Mouse (Mus musculus) adrenal gland (tissue): ENCODE data around the gene Ap2m1.

Experiments used
- intact Hi-C: fragments of 180-260 bp; cut with DNase I; formaldehyde crosslinking; loops from one replicate; pipeline ENCODE4 v1.15.1; 2025

Gene Ap2m1

GRCm38 (mm10) chr16:20523886-20524285 is 11.4 kb upstream of the Ap2m1 start:
- intact Hi-C loops: no loop called here

GRCm38 (mm10) chr16:20528779-20529178 is 6.5 kb upstream of the Ap2m1 start:
- intact Hi-C loops: no loop called here

- intact Hi-C loops: no loop called here
Observed at GRCm38 (mm10) chr16:20529375-20529774, 5.9 kb upstream of the Ap2m1 start.

GRCm38 (mm10) chr16:20530941-20531340 is 4.3 kb upstream of the Ap2m1 start:
- intact Hi-C loops: loop anchor here (10.0 kb wide), 1 partner anchor 144 kb away; no protein-coding TSS in a partner anchor

- intact Hi-C loops: loop anchor here (5.0 to 10.0 kb wide), 3 partner anchors 37 to 140 kb away; partner anchors contain the start of genes Alg3, Eef1akmt4, Eif2b5 and Gm49333
Observed at GRCm38 (mm10) chr16:20534617-20535295, 522 bp upstream of the Ap2m1 start.

- intact Hi-C loops: loop anchor here (5.0 to 10.0 kb wide), 3 partner anchors 39 to 139 kb away; partner anchors contain the start of genes Alg3, Eef1akmt4, Eif2b5 and Gm49333
Observed at GRCm38 (mm10) chr16:20536081-20536665, 895 bp downstream of the Ap2m1 start.

- intact Hi-C loops: loop anchor here (5.0 to 10.0 kb wide), 3 partner anchors 40 to 138 kb away; partner anchors contain the start of genes Alg3, Eef1akmt4, Eif2b5 and Gm49333
Observed at GRCm38 (mm10) chr16:20537071-20537471, 1.8 kb downstream of the Ap2m1 start.

GRCm38 (mm10) chr16:20537601-20538320 is 2.5 kb downstream of the Ap2m1 start:
- intact Hi-C loops: loop anchor here (5.0 to 10.0 kb wide), 3 partner anchors 40 to 137 kb away; partner anchors contain the start of genes Alg3, Eef1akmt4, Eif2b5 and Gm49333

GRCm38 (mm10) chr16:20539649-20540048 is 4.4 kb downstream of the Ap2m1 start:
- intact Hi-C loops: loop anchor here (5.0 to 10.0 kb wide), 3 partner anchors 42 to 135 kb away; partner anchors contain the start of genes Alg3, Eef1akmt4, Eif2b5 and Gm49333

GRCm38 (mm10) chr16:20540438-20540837 is 5.2 kb downstream of the Ap2m1 start:
- intact Hi-C loops: no loop called here

- intact Hi-C loops: no loop called here
Observed at GRCm38 (mm10) chr16:20545696-20546095, 10.4 kb downstream of the Ap2m1 start.

GRCm38 (mm10) chr16:20547423-20547822 is 12.1 kb downstream of the Ap2m1 start:
- intact Hi-C loops: no loop called here

GRCm38 (mm10) chr16:20548096-20548948 is 13.0 kb downstream of the Ap2m1 start, which contains the start of gene Abcf3:
Gene Abcf3 (plus strand): TSS chr16:20548577.
- intact Hi-C loops: no loop called here

- intact Hi-C loops: no loop called here
Observed at GRCm38 (mm10) chr16:20549161-20549560, 13.9 kb downstream of the Ap2m1 start.

GRCm38 (mm10) chr16:20551691-20552090 is 16.4 kb downstream of the Ap2m1 start:
- intact Hi-C loops: no loop called here

- intact Hi-C loops: no loop called here
Observed at GRCm38 (mm10) chr16:20552594-20552993, 17.3 kb downstream of the Ap2m1 start.

- intact Hi-C loops: no loop called here
Observed at GRCm38 (mm10) chr16:20555000-20555399, 19.7 kb downstream of the Ap2m1 start.

- intact Hi-C loops: no loop called here
Observed at GRCm38 (mm10) chr16:20557381-20557780, 22.1 kb downstream of the Ap2m1 start.

GRCm38 (mm10) chr16:20565075-20565474 is 29.8 kb downstream of the Ap2m1 start:
- intact Hi-C loops: no loop called here

GRCm38 (mm10) chr16:20589366-20589938 is 54.2 kb downstream of the Ap2m1 start, which contains the start of gene Vwa5b2:
Gene Vwa5b2 (plus strand): TSS chr16:20589471.
- intact Hi-C loops: no loop called here
